Mouse (Mus musculus) right cerebral cortex, adult 18-20 months (tissue): ENCODE results near the gene Ubp1.
A peak's percentile ranks its signal among the peaks of the same experiment; 100 is the strongest.

Source experiments
- DNase-seq: peaks from one replicate; pipeline ENCODE4 v3.0.0; 2022; ENCODE audit warnings: mixed read lengths

Ubp1 gene

GRCm38 (mm10) chr9:114019012-114019762 is 88.5 kb downstream of the Ubp1 start:
- DNase-seq, result no peak

- DNase-seq, result no peak
Measured at GRCm38 (mm10) chr9:114022141-114022540, 91.4 kb downstream of the Ubp1 start.

- DNase-seq, result no peak
Measured at GRCm38 (mm10) chr9:114025182-114025581, 94.4 kb downstream of the Ubp1 start.

GRCm38 (mm10) chr9:114025846-114026245 is 95.1 kb downstream of the Ubp1 start:
- no peak for DNase-seq

GRCm38 (mm10) chr9:114026261-114026934 is 95.7 kb downstream of the Ubp1 start:
- DNase-seq, result peak; percentile 94
